Mouse (Mus musculus): Measurements from ENCODE around the gene Iqcn.

- TF ChIP-seq POLR2A (IDR thresholded peaks at IDR 0.05; ENCODE audit: extremely low read depth, insufficient read depth, low read length) (no peak), CTCF (IDR thresholded peaks at IDR 0.05; ENCODE audit: extremely low read depth, insufficient read depth, low read length) (no peak)
Measured at GRCm38 (mm10) chr8:70743656-70744590, 40.7 kb downstream of the Iqcn start.

Data from cortical plate, adult 2 months (tissue).